Mouse (Mus musculus): ENCODE measurements around the gene Pcx.

Pcx gene

GRCm38 (mm10) chr19:4509986-4510963, at the start of gene Pcx:
TSS of gene Pcx (plus strand) at chr19:4510472.
- peak; percentile 93 to 97 for DNase-seq (ENCODE audit: low spot score in 2 of 2)

GRCm38 (mm10) chr19:4461981-4462380, 48.3 kb upstream of the Pcx start:
- no peak for DNase-seq (ENCODE audit: low spot score in 2 of 2)

- DNase-seq (ENCODE audit: low spot score in 2 of 2) = no peak
These were observed 45.6 kb upstream of the Pcx start for GRCm38 (mm10) chr19:4464666-4465065.

GRCm38 (mm10) chr19:4468363-4468762, 41.9 kb upstream of the Pcx start:
- DNase-seq (ENCODE audit: low spot score in 2 of 2) = peak in 1 of 2 experiments; percentile 28

GRCm38 (mm10) chr19:4473549-4473948, 36.7 kb upstream of the Pcx start:
- DNase-seq (ENCODE audit: low spot score in 2 of 2) = no peak

- DNase-seq (ENCODE audit: low spot score in 2 of 2) = no peak
These were observed 35.5 kb upstream of the Pcx start for GRCm38 (mm10) chr19:4474739-4475138.

GRCm38 (mm10) chr19:4475224-4475925, 34.9 kb upstream of the Pcx start:
- no peak for DNase-seq (ENCODE audit: low spot score in 2 of 2)

GRCm38 (mm10) chr19:4476601-4477257, 33.5 kb upstream of the Pcx start:
- peak in 1 of 2 experiments; percentile 53 for DNase-seq (ENCODE audit: low spot score in 2 of 2)

GRCm38 (mm10) chr19:4477345-4478189, 32.7 kb upstream of the Pcx start, which contains the start of gene Syt12:
TSS of gene Syt12 (minus strand) at chr19:4477447.
- peak in 1 of 2 experiments; percentile 29 for DNase-seq (ENCODE audit: low spot score in 2 of 2)

- DNase-seq (ENCODE audit: low spot score in 2 of 2) = no peak
These were observed 32.1 kb upstream of the Pcx start for GRCm38 (mm10) chr19:4478190-4478516.

GRCm38 (mm10) chr19:4480041-4480440, 30.2 kb upstream of the Pcx start:
- DNase-seq (ENCODE audit: low spot score in 2 of 2) = no peak

- DNase-seq (ENCODE audit: low spot score in 2 of 2) = no peak
These were observed 28.9 kb upstream of the Pcx start for GRCm38 (mm10) chr19:4481326-4481725.

GRCm38 (mm10) chr19:4482111-4482859, 28.0 kb upstream of the Pcx start:
- no peak for DNase-seq (ENCODE audit: low spot score in 2 of 2)

GRCm38 (mm10) chr19:4485006-4485405, 25.3 kb upstream of the Pcx start:
- DNase-seq (ENCODE audit: low spot score in 2 of 2) = no peak

GRCm38 (mm10) chr19:4487877-4488276, 22.4 kb upstream of the Pcx start:
- DNase-seq (ENCODE audit: low spot score in 2 of 2) = no peak

GRCm38 (mm10) chr19:4491080-4491695, 19.1 kb upstream of the Pcx start:
- DNase-seq (ENCODE audit: low spot score in 2 of 2) = no peak

GRCm38 (mm10) chr19:4492526-4493296, 17.6 kb upstream of the Pcx start:
- peak; percentile 30 to 80 for DNase-seq (ENCODE audit: low spot score in 2 of 2)

- DNase-seq (ENCODE audit: low spot score in 2 of 2) = no peak
These were observed 15.6 kb upstream of the Pcx start for GRCm38 (mm10) chr19:4494707-4495106.

- no peak for DNase-seq (ENCODE audit: low spot score in 2 of 2)
These were observed 14.5 kb upstream of the Pcx start for GRCm38 (mm10) chr19:4495814-4496213.

All from cerebellum, postnatal 4 days (tissue).